Mouse (Mus musculus) heart, embryonic 13.5 days (tissue): ENCODE measurements around the gene Gm26741. TPM values are rescaled to one million over a fixed set of nuclear protein-coding genes. Genes with fewer than 3 reads are reported as not detected.

ENCODE experiments used
- ATAC-seq: fragments of 200-750 bp; cut with Nextera tagmentation; 2 replicates; pipeline ENCODE4 v1.8.0; 2017; ENCODE audit warnings: moderate TSS enrichment; ENCODE audit not compliant: insufficient number of reproducible peaks, low FRiP score, low TSS enrichment; ENCODE audit errors: extremely low read depth
- H3K27ac ChIP-seq: fragments of 300-500 bp; sonication (generic); replicated peaks from 2 replicates; pipeline ENCODE4 v1.5.1; 2015; ENCODE audit warnings: moderate library complexity, mild to moderate bottlenecking, inconsistent platforms
- H3K27me3 ChIP-seq: fragments of 300-500 bp; sonication (generic); replicated peaks from 2 replicates; pipeline ENCODE4 v1.6.1; 2015; ENCODE audit warnings: mild to moderate bottlenecking, inconsistent platforms
- H3K36me3 ChIP-seq: fragments of 300-500 bp; sonication (generic); 2 replicates; pipeline ENCODE4 v1.6.1; 2015; ENCODE audit warnings: mild to moderate bottlenecking, inconsistent platforms
- H3K4me1 ChIP-seq: fragments of 300-500 bp; sonication (generic); 2 replicates; pipeline ENCODE4 v1.6.1; 2015; ENCODE audit warnings: inconsistent platforms
- H3K4me2 ChIP-seq: fragments of 300-500 bp; sonication (generic); 2 replicates; pipeline ENCODE4 v1.6.1; 2015; ENCODE audit warnings: inconsistent platforms, mild to moderate bottlenecking, moderate library complexity
- H3K4me3 ChIP-seq: fragments of 300-500 bp; sonication (generic); 2 replicates; pipeline ENCODE4 v1.5.1; 2015; ENCODE audit warnings: moderate library complexity, mild to moderate bottlenecking, inconsistent platforms
- H3K9ac ChIP-seq: fragments of 300-500 bp; sonication (generic); 2 replicates; pipeline ENCODE4 v1.6.1; 2015; ENCODE audit warnings: inconsistent platforms, mild to moderate bottlenecking, moderate library complexity
- H3K9me3 ChIP-seq: fragments of 300-500 bp; sonication (generic); 2 replicates; pipeline ENCODE4 v1.6.1; 2016; ENCODE audit warnings: inconsistent platforms
- WGBS: fragments of 180-500 bp; shearing (Covaris S2); methylation state at CpG from one replicate; pipeline ENCODE4 v1.1.7; 2015; ENCODE audit warnings: mixed read lengths; 5-methylcytosine and 5-hydroxymethylcytosine counted together
- polyA plus RNA-seq: library from polyadenylated mRNA; unstranded; fragments of >200 nt; fragmentation: Nextera tagmentation; extraction: Ambion mirVana; gene quantifications from 2 replicates; pipeline ENCODE4 v1.2.1, GENCODE M21; 2015

Gene Gm26741
- polyA plus RNA-seq, 1 experiment from 2014 or later, result not detected

DNA sequence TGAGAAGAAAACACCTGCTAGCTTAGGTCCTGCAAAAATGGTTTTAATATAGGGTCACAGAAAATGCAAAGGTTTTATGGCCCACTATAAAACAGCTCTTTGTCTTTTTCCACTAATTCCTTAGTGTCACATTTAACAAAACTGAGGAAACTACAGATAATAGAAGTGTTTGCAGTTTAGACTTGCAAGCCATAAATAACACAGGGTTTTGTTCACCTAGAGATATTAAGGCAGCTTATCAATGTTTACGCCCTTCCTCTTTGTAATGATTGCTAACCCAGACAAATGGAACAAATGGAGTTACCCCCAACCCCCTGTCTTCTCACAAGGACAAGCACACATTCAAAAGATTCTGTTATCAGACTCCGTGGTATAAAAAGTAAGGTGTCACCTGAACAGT lies 32.6 kb downstream of the Gm26741 start:
- H3K36me3 ChIP-seq, result no peaks in the 10 kb centered on the region
- no peaks in the 10 kb centered on the region for H3K4me1 ChIP-seq
- no peaks in the 10 kb centered on the region; the same call in 1 of the 2 replicates for H3K27me3 ChIP-seq
- no peaks in the 10 kb centered on the region for H3K9me3 ChIP-seq
- no peak overlapping the region for H3K4me3 ChIP-seq
- 60% methylated on average over 2 of the region's 2 CpGs for WGBS
- H3K4me2 ChIP-seq, result no peak overlapping the region
- H3K9ac ChIP-seq, result no peak overlapping the region
- H3K27ac ChIP-seq, result no peak overlapping the region
- ATAC-seq, result no peak

GRCm38 (mm10) chr10:52396647-52397046 lies 38.1 kb downstream of the Gm26741 start:
- H3K36me3 ChIP-seq, result no peaks in the 10 kb centered on the region
- no peaks in the 10 kb centered on the region for H3K27me3 ChIP-seq
- H3K9ac ChIP-seq, result no peak overlapping the region
- H3K4me1 ChIP-seq, result no peaks in the 10 kb centered on the region
- no peaks in the 10 kb centered on the region for H3K9me3 ChIP-seq
- WGBS, result 76% methylated on average over 3 of the region's 3 CpGs
- no peak overlapping the region for H3K4me3 ChIP-seq
- no peak overlapping the region for H3K27ac ChIP-seq
- ATAC-seq, result no peak
- H3K4me2 ChIP-seq, result no peak overlapping the region

- H3K4me3 ChIP-seq, result no peak overlapping the region
- no peak for ATAC-seq
- H3K27ac ChIP-seq, result no peak overlapping the region
- H3K27me3 ChIP-seq, result no peaks in the 10 kb centered on the region
- 68% methylated on average over 2 of the region's 2 CpGs for WGBS
- H3K4me1 ChIP-seq, result no peaks in the 10 kb centered on the region
- no peaks in the 10 kb centered on the region for H3K36me3 ChIP-seq
- no peak overlapping the region for H3K4me2 ChIP-seq
- H3K9me3 ChIP-seq, result no peaks in the 10 kb centered on the region
- H3K9ac ChIP-seq, result no peak overlapping the region
Observed at GRCm38 (mm10) chr10:52398715-52399114, 40.1 kb downstream of the Gm26741 start.

GRCm38 (mm10) chr10:52399722-52400121 lies 41.2 kb downstream of the Gm26741 start:
- Histone ChIP-seq H3K36me3 (no peaks in the 10 kb centered on the region), H3K27ac (no peak overlapping the region), H3K4me2 (no peak overlapping the region), H3K4me3 (no peak overlapping the region), H3K27me3 (no peaks in the 10 kb centered on the region; the same call in 1 of the 2 replicates), H3K4me1 (no peaks in the 10 kb centered on the region), H3K9me3 (no peaks in the 10 kb centered on the region), H3K9ac (no peak overlapping the region)
- no peak for ATAC-seq
- 48% methylated on average over 3 of the region's 3 CpGs for WGBS

- no peak overlapping the region for H3K4me3 ChIP-seq
- no peak overlapping the region for H3K4me2 ChIP-seq
- WGBS, result 83% methylated on average over 13 of the region's 13 CpGs
- no peaks in the 10 kb centered on the region for H3K4me1 ChIP-seq
- H3K36me3 ChIP-seq, result no peaks in the 10 kb centered on the region
- peaks cover 5% of the 10 kb centered on the region for H3K27me3 ChIP-seq
- no peak for ATAC-seq
- no peaks in the 10 kb centered on the region for H3K9me3 ChIP-seq
- no peak overlapping the region for H3K9ac ChIP-seq
- H3K27ac ChIP-seq, result no peak overlapping the region
Observed at GRCm38 (mm10) chr10:52405160-52405559, 46.6 kb downstream of the Gm26741 start.

GRCm38 (mm10) chr10:52407526-52407925 lies 49.0 kb downstream of the Gm26741 start:
- Histone ChIP-seq H3K27ac (no peak overlapping the region), H3K36me3 (no peaks in the 10 kb centered on the region), H3K9ac (no peak overlapping the region), H3K27me3 (peaks cover 5% of the 10 kb centered on the region), H3K4me3 (no peak overlapping the region), H3K9me3 (no peaks in the 10 kb centered on the region), H3K4me2 (no peak overlapping the region), H3K4me1 (no peaks in the 10 kb centered on the region)
- no peak for ATAC-seq
- WGBS, result 76% methylated on average over 2 of the region's 2 CpGs

Other genes with a start within 250 kb of the Gm26741 start
- gene Ros1, start 163.5 kb upstream of the Gm26741 start, polyA plus RNA-seq, result not detected in 2 replicates
- 8.0 and 8.5 TPM in 2 replicates for gene Dcbld1, start 125.1 kb upstream of the Gm26741 start, polyA plus RNA-seq
- 12.4 and 13.7 TPM in 2 replicates for gene Gopc, start 23.4 kb downstream of the Gm26741 start, polyA plus RNA-seq
- gene Nepn, start 30.2 kb downstream of the Gm26741 start, polyA plus RNA-seq, result 0.08 TPM in 1 of 2 replicates, not detected in the other
- gene Nus1, start 58.8 kb downstream of the Gm26741 start, polyA plus RNA-seq, result 8.1 and 8.5 TPM in 2 replicates